Mouse (Mus musculus): ENCODE measurements around the gene Aacs. TPM values are rescaled to one million over a fixed set of nuclear protein-coding genes. Genes with fewer than 3 reads are reported as not detected.
A peak's percentile ranks its signal among the peaks of the same experiment; 100 is the strongest.
"Not testable (repeated sequence)": the region's sequence is repeated elsewhere in the genome, so short reads cannot be mapped to it uniquely, and the experiment has no call there.

Aacs gene
- polyA plus RNA-seq, 1 experiment from 2014 or later = 36.8 TPM

GRCm38 (mm10) chr5:125482474-125482873 is 6.9 kb downstream of the Aacs start:
- H3K9ac ChIP-seq = no peak overlapping the region
- no peaks in the 10 kb centered on the region for H3K27me3 ChIP-seq
- 90% methylated on average over 7 of the region's 7 CpGs for WGBS
- H3K4me3 ChIP-seq = no peak overlapping the region
- H3K36me3 ChIP-seq = peaks cover 49% of the 10 kb centered on the region
- H3K9me3 ChIP-seq = no peaks in the 10 kb centered on the region; the same call in 1 of the 2 replicates
- no peak for ATAC-seq (ENCODE audit: insufficient number of reproducible peaks, insufficient read depth, low FRiP score, low TSS enrichment, low read depth)
- H3K4me2 ChIP-seq = no peak overlapping the region
- peaks cover 13% of the 10 kb centered on the region for H3K4me1 ChIP-seq
- no peak overlapping the region for H3K27ac ChIP-seq

GRCm38 (mm10) chr5:125483712-125484611 is 8.3 kb downstream of the Aacs start:
- ATAC-seq (ENCODE audit: insufficient number of reproducible peaks, insufficient read depth, low FRiP score, low TSS enrichment, low read depth) = no peak
- no peak overlapping the region for H3K4me3 ChIP-seq
- H3K27ac ChIP-seq = no peak overlapping the region
- no peaks in the 10 kb centered on the region; the same call in 1 of the 2 replicates for H3K9me3 ChIP-seq
- 80% methylated on average over 6 of the region's 6 CpGs for whole genome bisulfite sequencing
- peaks cover 56% of the 10 kb centered on the region for H3K36me3 ChIP-seq
- H3K4me1 ChIP-seq = peaks cover 10% of the 10 kb centered on the region; the same call in 1 of the 2 replicates
- no peak overlapping the region for H3K4me2 ChIP-seq
- no peaks in the 10 kb centered on the region for H3K27me3 ChIP-seq
- no peak overlapping the region for H3K9ac ChIP-seq

- Histone ChIP-seq H3K4me1 (peaks cover 10% of the 10 kb centered on the region; the same call in 1 of the 2 replicates), H3K4me2 (no peak overlapping the region), H3K9ac (no peak overlapping the region), H3K36me3 (peaks cover 58% of the 10 kb centered on the region), H3K27me3 (no peaks in the 10 kb centered on the region), H3K4me3 (no peak overlapping the region), H3K9me3 (no peaks in the 10 kb centered on the region; the same call in 1 of the 2 replicates), H3K27ac (no peak overlapping the region)
- 93% methylated on average over 4 of the region's 4 CpGs for WGBS
- ATAC-seq (ENCODE audit: insufficient number of reproducible peaks, insufficient read depth, low FRiP score, low TSS enrichment, low read depth) = no peak
These were observed 9.6 kb downstream of the Aacs start for GRCm38 (mm10) chr5:125485031-125485778.

GRCm38 (mm10) chr5:125486088-125486487 is 10.5 kb downstream of the Aacs start:
- Histone ChIP-seq H3K4me1 (peaks cover 5% of the 10 kb centered on the region; the same call in 1 of the 2 replicates), H3K9me3 (no peaks in the 10 kb centered on the region; the same call in 1 of the 2 replicates), H3K27me3 (no peaks in the 10 kb centered on the region), H3K36me3 (peaks cover 65% of the 10 kb centered on the region), H3K4me2 (no peak overlapping the region), H3K4me3 (no peak overlapping the region), H3K9ac (no peak overlapping the region), H3K27ac (no peak overlapping the region)
- no peak for ATAC-seq (ENCODE audit: insufficient number of reproducible peaks, insufficient read depth, low FRiP score, low TSS enrichment, low read depth)
- WGBS = 100% methylated on average over 1 of the region's 1 CpGs

GRCm38 (mm10) chr5:125487375-125488115 is 11.9 kb downstream of the Aacs start:
- Histone ChIP-seq H3K4me3 (no peak overlapping the region), H3K36me3 (peaks cover 74% of the 10 kb centered on the region), H3K9me3 (no peaks in the 10 kb centered on the region; the same call in 1 of the 2 replicates), H3K4me1 (peaks cover 5% of the 10 kb centered on the region; the same call in 1 of the 2 replicates), H3K27me3 (no peaks in the 10 kb centered on the region), H3K4me2 (no peak overlapping the region), H3K9ac (peak overlapping the region; percentile 21; the same call in 1 of the 2 replicates), H3K27ac (no peak overlapping the region)
- no peak for ATAC-seq (ENCODE audit: insufficient number of reproducible peaks, insufficient read depth, low FRiP score, low TSS enrichment, low read depth)
- WGBS = 77% methylated on average over 11 of the region's 11 CpGs

- peaks cover 74% of the 10 kb centered on the region for H3K36me3 ChIP-seq
- ATAC-seq (ENCODE audit: insufficient number of reproducible peaks, insufficient read depth, low FRiP score, low TSS enrichment, low read depth) = no peak
- H3K4me3 ChIP-seq = no peak overlapping the region
- H3K27ac ChIP-seq = no peak overlapping the region
- H3K4me1 ChIP-seq = peaks cover 5% of the 10 kb centered on the region; the same call in 1 of the 2 replicates
- H3K9ac ChIP-seq = peak overlapping the region; percentile 21; the same call in 1 of the 2 replicates
- no peaks in the 10 kb centered on the region; the same call in 1 of the 2 replicates for H3K9me3 ChIP-seq
- WGBS = 65% methylated on average over 4 of the region's 4 CpGs
- no peaks in the 10 kb centered on the region for H3K27me3 ChIP-seq
- no peak overlapping the region for H3K4me2 ChIP-seq
These were observed 12.5 kb downstream of the Aacs start for GRCm38 (mm10) chr5:125488116-125488455.

GRCm38 (mm10) chr5:125488953-125489352 is 13.3 kb downstream of the Aacs start:
- H3K27me3 ChIP-seq; H3K4me3 ChIP-seq; H3K9ac ChIP-seq; H3K4me1 ChIP-seq; H3K9me3 ChIP-seq; H3K4me2 ChIP-seq; ATAC-seq (ENCODE audit: insufficient number of reproducible peaks, insufficient read depth, low FRiP score, low TSS enrichment, low read depth); H3K27ac ChIP-seq: not testable (repeated sequence)
- WGBS = 89% methylated on average over 5 of the region's 5 CpGs
- peaks cover 69% of the 10 kb centered on the region for H3K36me3 ChIP-seq

- Histone ChIP-seq H3K4me2 (no peak overlapping the region), H3K36me3 (peaks cover 73% of the 10 kb centered on the region), H3K9ac (no peak overlapping the region), H3K27me3 (no peaks in the 10 kb centered on the region), H3K9me3 (no peaks in the 10 kb centered on the region), H3K27ac (no peak overlapping the region), H3K4me3 (no peak overlapping the region), H3K4me1 (peaks cover 5% of the 10 kb centered on the region; the same call in 1 of the 2 replicates)
- no peak for ATAC-seq (ENCODE audit: insufficient number of reproducible peaks, insufficient read depth, low FRiP score, low TSS enrichment, low read depth)
- 89% methylated on average over 10 of the region's 10 CpGs for WGBS
These were observed 15.5 kb downstream of the Aacs start for GRCm38 (mm10) chr5:125491107-125491506.

GRCm38 (mm10) chr5:125492379-125493092 is 16.9 kb downstream of the Aacs start:
- no peaks in the 10 kb centered on the region for H3K27me3 ChIP-seq
- 0 out of 2 replicates have a peak, but pooled peaks have one; percentile 40 for ATAC-seq (ENCODE audit: insufficient number of reproducible peaks, insufficient read depth, low FRiP score, low TSS enrichment, low read depth)
- WGBS = 62% methylated on average over 17 of the region's 17 CpGs

GRCm38 (mm10) chr5:125493093-125493423 is 17.4 kb downstream of the Aacs start:
- ATAC-seq (ENCODE audit: insufficient number of reproducible peaks, insufficient read depth, low FRiP score, low TSS enrichment, low read depth) = no peak
- H3K4me2 ChIP-seq = no peak overlapping the region
- H3K27me3 ChIP-seq = no peaks in the 10 kb centered on the region
- no peaks in the 10 kb centered on the region for H3K9me3 ChIP-seq
- no peak overlapping the region for H3K4me3 ChIP-seq
- H3K9ac ChIP-seq = no peak overlapping the region
- H3K4me1 ChIP-seq = peaks cover 3% of the 10 kb centered on the region; the same call in 1 of the 2 replicates
- no peak overlapping the region for H3K27ac ChIP-seq
- peaks cover 60% of the 10 kb centered on the region for H3K36me3 ChIP-seq
- 61% methylated on average over 5 of the region's 5 CpGs for WGBS

More at GRCm38 (mm10) chr5:125492379-125493092, 16.9 kb downstream of the Aacs start:
- no peaks in the 10 kb centered on the region for H3K9me3 ChIP-seq
- no peak overlapping the region for H3K4me2 ChIP-seq
- no peak overlapping the region for H3K27ac ChIP-seq
- peaks cover 5% of the 10 kb centered on the region; the same call in 1 of the 2 replicates for H3K4me1 ChIP-seq
- H3K36me3 ChIP-seq = peaks cover 65% of the 10 kb centered on the region
- H3K4me3 ChIP-seq = no peak overlapping the region
- no peak overlapping the region for H3K9ac ChIP-seq
